In genomic region chr13:53539797-53540196, GRCm38 (mm10) we compare ENCODE assay signal across 28 mouse cellular contexts.
DNase-seq lines count a peak whose midpoint lies in the region; ATAC-seq and TF ChIP-seq lines count a peak whose summit lies in the region.
"Had no signal": no experiment of that assay in that cellular context is flagged by ENCODE, and none has a peak within 500 bp of the region (broad histone marks: within the 10 kb centered on the region; RNA-seq: fewer than 3 reads in every experiment).

No protein-coding gene starts in this region.

- WGBS in forebrain, postnatal 0 days, result 80% methylated on average over 5 of the region's 5 CpGs
- 90% methylated on average over 5 of the region's 5 CpGs for WGBS in forebrain, embryonic 10.5 days
- 86% methylated on average over 5 of the region's 5 CpGs for whole genome bisulfite sequencing in hindbrain, postnatal 0 days

- no peak overlapping the region for H3K27ac ChIP-seq in forebrain, postnatal 0 days (ENCODE audit: low read depth, low read length)
- no peak overlapping the region for H3K27ac ChIP-seq in forebrain, embryonic 10.5 days
- no peak overlapping the region for H3K27ac ChIP-seq in hindbrain, postnatal 0 days
- H3K27ac ChIP-seq: embryonic facial prominence, embryonic 13.5 days; embryonic facial prominence, embryonic 15.5 days; forebrain, embryonic 13.5 days; forebrain, embryonic 15.5 days had no signal

- no peaks in the 10 kb centered on the region; the same call in 1 of the 2 replicates for H3K27me3 ChIP-seq in forebrain, postnatal 0 days (ENCODE audit: insufficient read depth, low read length)
- peaks cover 12% of the 10 kb centered on the region for H3K27me3 ChIP-seq in forebrain, embryonic 10.5 days (ENCODE audit: poor library complexity, severe bottlenecking)
- no peaks in the 10 kb centered on the region for H3K27me3 ChIP-seq in hindbrain, postnatal 0 days (ENCODE audit: insufficient read depth, low read length)

- TF ChIP-seq CTCF in forebrain, postnatal 0 days (IDR thresholded peaks at IDR 0.05; ENCODE audit: low read depth), result no peak
- no peak for TF ChIP-seq CTCF in hindbrain, postnatal 0 days (IDR thresholded peaks at IDR 0.05; ENCODE audit: low read depth)

- DNase-seq in forebrain, postnatal 0 days, result peak; percentile 28
- DNase-seq in forebrain, embryonic 10.5 days (ENCODE audit: extremely low spot score, low spot score), result no peak
- peak; percentile 5 for DNase-seq in layer of hippocampus, adult 11-12 months (ENCODE audit: low spot score)
- DNase-seq in layer of hippocampus, adult 9-10 months (ENCODE audit: low spot score), result no peak
- DNase-seq in layer of hippocampus, postnatal 36 days, result peak; percentile 3
- DNase-seq in layer of hippocampus, postnatal 10 days (ENCODE audit: low spot score in 2 of 2), result no peak
- peak; percentile 62 for DNase-seq in brain, adult 2 months (ENCODE audit: low read depth, low spot score)
- no peak for DNase-seq in hindbrain, postnatal 0 days (ENCODE audit: low spot score)
- DNase-seq: adrenal gland, adult 8-10 months; adrenal gland, postnatal 14 days; adrenal gland, postnatal 36 days; B cell, adult 2 months; cerebellum, adult 11 months; cerebellum, adult 18-20 months; cerebellum, adult 8-10 months; cerebellum, adult 9-11 months; cerebellum, postnatal 14 days; cerebellum, postnatal 36 days; embryo, embryonic 11 days had no signal

- H3K4me1 ChIP-seq in forebrain, postnatal 0 days (ENCODE audit: insufficient read depth), result no peaks in the 10 kb centered on the region
- peaks cover 4% of the 10 kb centered on the region; the same call in 1 of the 2 replicates for H3K4me1 ChIP-seq in forebrain, embryonic 10.5 days
- H3K4me1 ChIP-seq in hindbrain, postnatal 0 days (ENCODE audit: insufficient read depth, low read length), result no peaks in the 10 kb centered on the region

- ATAC-seq in forebrain, postnatal 0 days, result no peak
- ATAC-seq in hindbrain, postnatal 0 days, result no peak
- ATAC-seq: activated CD4-positive, CD25-positive, alpha-beta regulatory T cell, adult 4 months; CD4-positive, CD25-positive, alpha-beta regulatory T cell, adult 4 months; forebrain, embryonic 13.5 days; forebrain, embryonic 15.5 days; Patski had no signal

- H3K9ac ChIP-seq in forebrain, postnatal 0 days, result no peak overlapping the region
- H3K9ac ChIP-seq in hindbrain, postnatal 0 days (replicated peaks; ENCODE audit: low read length), result no peak overlapping the region
- H3K9ac ChIP-seq: embryonic facial prominence, embryonic 13.5 days; embryonic facial prominence, embryonic 15.5 days; forebrain, embryonic 13.5 days; forebrain, embryonic 15.5 days had no signal

- no peak overlapping the region for H3K4me2 ChIP-seq in forebrain, postnatal 0 days (ENCODE audit: low read depth)
- no peak overlapping the region for H3K4me2 ChIP-seq in hindbrain, postnatal 0 days (ENCODE audit: low read depth, low read length)
- H3K4me2 ChIP-seq: embryonic facial prominence, embryonic 13.5 days; embryonic facial prominence, embryonic 15.5 days; forebrain, embryonic 13.5 days; forebrain, embryonic 15.5 days had no signal

- H3K4me3 ChIP-seq in forebrain, postnatal 0 days (ENCODE audit: low read depth, low read length), result no peak overlapping the region
- H3K4me3 ChIP-seq in forebrain, embryonic 10.5 days, result no peak overlapping the region
- no peak overlapping the region for H3K4me3 ChIP-seq in hindbrain, postnatal 0 days (ENCODE audit: low read length)
- H3K4me3 ChIP-seq: embryonic facial prominence, embryonic 13.5 days; embryonic facial prominence, embryonic 15.5 days; erythroblast, embryonic 14.5 days; forebrain, embryonic 13.5 days; forebrain, embryonic 15.5 days had no signal

- no peaks in the 10 kb centered on the region for H3K9me3 ChIP-seq in forebrain, postnatal 0 days (ENCODE audit: low read length)
- no peaks in the 10 kb centered on the region for H3K9me3 ChIP-seq in forebrain, embryonic 10.5 days
- no peaks in the 10 kb centered on the region for H3K9me3 ChIP-seq in hindbrain, postnatal 0 days (ENCODE audit: low read length)
- H3K9me3 ChIP-seq: embryonic facial prominence, embryonic 13.5 days; embryonic facial prominence, embryonic 15.5 days; forebrain, embryonic 13.5 days; forebrain, embryonic 15.5 days had no signal

- H3K36me3 ChIP-seq in forebrain, postnatal 0 days (ENCODE audit: insufficient read depth), result no peaks in the 10 kb centered on the region
- no peaks in the 10 kb centered on the region for H3K36me3 ChIP-seq in forebrain, embryonic 10.5 days (replicated peaks)
- no peaks in the 10 kb centered on the region for H3K36me3 ChIP-seq in hindbrain, postnatal 0 days (ENCODE audit: insufficient read depth, low read length)
- H3K36me3 ChIP-seq: embryonic facial prominence, embryonic 13.5 days; embryonic facial prominence, embryonic 15.5 days; forebrain, embryonic 15.5 days; G1E had no signal

Comparison
In these comparisons a context has a peak if more than half of its experiments do, and no peak if none do; other contexts are left out.
1. DNase-seq: peak in forebrain, postnatal 0 days (single experiment), layer of hippocampus, adult 11-12 months (single experiment), layer of hippocampus, postnatal 36 days (2 of 2) and brain, adult 2 months (single experiment); none in forebrain, embryonic 10.5 days (single experiment), layer of hippocampus, adult 9-10 months (single experiment), layer of hippocampus, postnatal 10 days (0 of 2) and hindbrain, postnatal 0 days (single experiment).